Mouse (Mus musculus) gastrocnemius, adult 2 months (tissue): ENCODE results near the gene Med12l. TPM values are rescaled to one million over a fixed set of nuclear protein-coding genes. Genes with fewer than 3 reads are reported as not detected.
A peak's percentile ranks its signal among the peaks of the same experiment; 100 is the strongest.

Experiments used
- DNase-seq: peaks from one replicate; pipeline ENCODE4 v3.0.0; 2022
- H3K27ac ChIP-seq: fragments of 200-600 bp; 2 replicates; pipeline ENCODE4 v1.8.1; 2022; ENCODE audit warnings: mild to moderate bottlenecking
- H3K4me3 ChIP-seq: fragments of 200-600 bp; 2 replicates; pipeline ENCODE4 v1.8.1; 2022; ENCODE audit warnings: mild to moderate bottlenecking, moderate library complexity
- CTCF ChIP-seq: fragments of 200-600 bp; IDR thresholded peaks from 2 replicates; pipeline ENCODE4 v1.8.1; 2022; ENCODE audit warnings: antibody characterized with exemption, mild to moderate bottlenecking, moderate library complexity
- intact Hi-C: fragments of 180-260 bp; cut with DNase I; formaldehyde crosslinking; loops from one replicate; pipeline ENCODE4 v1.15.1; 2025
- total RNA-seq, 2 experiments: library from RNA; stranded (reverse); gene quantifications; 2 replicates each; pipeline ENCODE4 v1.2.3; 2021

Gene Med12l
- total RNA-seq, 2 experiments from 2014 or later, result 0.54 to 0.92 TPM

- no peak for DNase-seq
- intact Hi-C loops, result no loop called here
These were observed 1.9 kb upstream of the Med12l start for GRCm38 (mm10) chr3:59003756-59004155.

GRCm38 (mm10) chr3:59005996-59006730, 538 bp downstream of the Med12l start:
- Histone ChIP-seq H3K27ac (peak overlapping the region; percentile 31; the same call in 1 of the 2 replicates), H3K4me3 (peak overlapping the region; percentile 75)
- no peak for TF ChIP-seq CTCF
- intact Hi-C loops, result no loop called here
- peak; percentile 39 for DNase-seq

More at GRCm38 (mm10) chr3:59003756-59004155, 1.9 kb upstream of the Med12l start:
- Histone ChIP-seq H3K27ac (no peak overlapping the region), H3K4me3 (no peak overlapping the region)
- TF ChIP-seq CTCF, result no peak

- Histone ChIP-seq H3K4me3 (peak overlapping the region; percentile 75), H3K27ac (no peak overlapping the region)
- intact Hi-C loops, result no loop called here
- peak; percentile 45 for TF ChIP-seq CTCF
- DNase-seq, result peak; percentile 64
These were observed 1.3 kb downstream of the Med12l start for GRCm38 (mm10) chr3:59006731-59007441.

GRCm38 (mm10) chr3:59010276-59010675, 4.7 kb downstream of the Med12l start:
- no peak for DNase-seq
- no peak for TF ChIP-seq CTCF
- intact Hi-C loops, result no loop called here

GRCm38 (mm10) chr3:59015698-59016412, 10.2 kb downstream of the Med12l start:
- no peak for TF ChIP-seq CTCF
- intact Hi-C loops, result no loop called here
- no peak overlapping the region for H3K4me3 ChIP-seq
- H3K27ac ChIP-seq, result no peak overlapping the region
- DNase-seq, result no peak

More at GRCm38 (mm10) chr3:59010276-59010675, 4.7 kb downstream of the Med12l start:
- Histone ChIP-seq H3K4me3 (no peak overlapping the region), H3K27ac (no peak overlapping the region)

GRCm38 (mm10) chr3:59016501-59016900, 10.9 kb downstream of the Med12l start:
- no peak for DNase-seq
- TF ChIP-seq CTCF, result no peak
- Histone ChIP-seq H3K4me3 (no peak overlapping the region), H3K27ac (no peak overlapping the region)
- intact Hi-C loops, result no loop called here

GRCm38 (mm10) chr3:59021236-59021635, 15.6 kb downstream of the Med12l start:
- no peak overlapping the region for H3K4me3 ChIP-seq
- no peak for DNase-seq
- no peak for TF ChIP-seq CTCF
- H3K27ac ChIP-seq, result no peak overlapping the region
- intact Hi-C loops, result no loop called here

GRCm38 (mm10) chr3:59022251-59022650, 16.6 kb downstream of the Med12l start:
- intact Hi-C loops, result no loop called here
- Histone ChIP-seq H3K4me3 (no peak overlapping the region), H3K27ac (no peak overlapping the region)
- TF ChIP-seq CTCF, result no peak
- no peak for DNase-seq

- Histone ChIP-seq H3K4me3 (no peak overlapping the region), H3K27ac (no peak overlapping the region)
- no peak for TF ChIP-seq CTCF
- no peak for DNase-seq
- intact Hi-C loops, result no loop called here
These were observed 17.3 kb downstream of the Med12l start for GRCm38 (mm10) chr3:59022971-59023370.

- H3K27ac ChIP-seq, result no peak overlapping the region
- DNase-seq, result no peak
- no peak overlapping the region for H3K4me3 ChIP-seq
- intact Hi-C loops, result no loop called here
- TF ChIP-seq CTCF, result no peak
These were observed 19.0 kb downstream of the Med12l start for GRCm38 (mm10) chr3:59024531-59025192.

- H3K27ac ChIP-seq, result no peak overlapping the region
- no peak for TF ChIP-seq CTCF
- intact Hi-C loops, result no loop called here
- H3K4me3 ChIP-seq, result no peak overlapping the region
- DNase-seq, result no peak
These were observed 19.5 kb downstream of the Med12l start for GRCm38 (mm10) chr3:59025193-59025535.

- Histone ChIP-seq H3K4me3 (no peak overlapping the region), H3K27ac (no peak overlapping the region)
- no peak for TF ChIP-seq CTCF
- intact Hi-C loops, result no loop called here
- no peak for DNase-seq
These were observed 23.1 kb downstream of the Med12l start for GRCm38 (mm10) chr3:59028696-59029095.
